Mouse (Mus musculus) liver, embryonic 14.5 days (tissue): ENCODE data around the gene Plgrkt. TPM values are rescaled to one million over a fixed set of nuclear protein-coding genes. Genes with fewer than 3 reads are reported as not detected.

ENCODE experiments used
- ATAC-seq: fragments of 200-750 bp; cut with Nextera tagmentation; 2 replicates; pipeline ENCODE4 v1.8.0; 2017; ENCODE audit warnings: moderate number of reproducible peaks, mild to moderate bottlenecking, moderate library complexity; ENCODE audit not compliant: insufficient read depth
- DNase-seq, 3 experiments: peaks; one replicate each; pipeline ENCODE4 v3.0.0-alpha.2; 2012 to 2013; ENCODE audit warnings: low read depth in 3 of 3, low spot score in 3 of 3
- H3K27ac ChIP-seq: fragments of 300-500 bp; sonication (generic); 2 replicates; pipeline ENCODE4 v1.5.1; 2014; ENCODE audit warnings: moderate library complexity, mild to moderate bottlenecking, control low read depth, inconsistent platforms
- H3K27me3 ChIP-seq: fragments of 300-500 bp; sonication (generic); 2 replicates; pipeline ENCODE4 v1.6.1; 2014; ENCODE audit warnings: mild to moderate bottlenecking, low read length, moderate library complexity; ENCODE audit not compliant: control insufficient read depth, insufficient read depth
- H3K36me3 ChIP-seq: fragments of 300-500 bp; sonication (generic); replicated peaks from 2 replicates; pipeline ENCODE4 v1.6.1; 2014; ENCODE audit warnings: low read depth; ENCODE audit not compliant: control insufficient read depth, insufficient read depth
- H3K4me1 ChIP-seq, 2 experiments: fragments of 200-500 bp in 1 of 2; fragments of 300-500 bp in 1 of 2; sonication (generic) in 1 of 2; replicated peaks; 2 replicates each; pipeline ENCODE4 v1.6.1; 2012 to 2014; ENCODE audit warnings: antibody characterized with exemption in 1 of 2, inconsistent platforms in 1 of 2, low read length in 1 of 2; ENCODE audit not compliant: control insufficient read depth in 2 of 2, insufficient read depth in 2 of 2
- H3K4me2 ChIP-seq: fragments of 300-500 bp; sonication (generic); 2 replicates; pipeline ENCODE4 v1.6.1; 2014; ENCODE audit warnings: low read depth, mild to moderate bottlenecking, control low read depth, moderate library complexity
- H3K4me3 ChIP-seq, 2 experiments: fragments of 200-500 bp in 1 of 2; fragments of 300-500 bp in 1 of 2; sonication (generic) in 1 of 2; 2 replicates each; pipeline ENCODE4 v1.5.1; 2012 to 2014; ENCODE audit warnings: low read depth in 2 of 2, low read length in 2 of 2, mild to moderate bottlenecking in 2 of 2, control low read depth in 1 of 2, inconsistent platforms in 1 of 2, moderate library complexity in 1 of 2; ENCODE audit not compliant: insufficient read depth in 1 of 2
- H3K9ac ChIP-seq: fragments of 300-500 bp; sonication (generic); replicated peaks from 2 replicates; pipeline ENCODE4 v1.6.1; 2014; ENCODE audit warnings: mild to moderate bottlenecking, control low read depth, moderate library complexity
- H3K9me3 ChIP-seq: fragments of 300-500 bp; sonication (generic); 2 replicates; pipeline ENCODE4 v1.6.1; 2016; ENCODE audit warnings: low read length, mixed read lengths; ENCODE audit not compliant: control insufficient read depth
- CTCF ChIP-seq: IDR thresholded peaks from 2 replicates; pipeline ENCODE4 v1.5.1; 2016; ENCODE audit warnings: antibody characterized with exemption, low read depth, control low read depth
- EP300 ChIP-seq: IDR thresholded peaks from 2 replicates; pipeline ENCODE4 v1.6.1; 2016; ENCODE audit warnings: antibody characterized with exemption, low read depth
- WGBS: fragments of 180-500 bp; shearing (Covaris S2); extraction: QIAGEN DNeasy Blood & Tissue Kit; methylation state at CpG from one replicate; pipeline ENCODE4 v1.1.7; 2014; ENCODE audit not compliant: insufficient replicate concordance; 5-methylcytosine and 5-hydroxymethylcytosine counted together
- polyA plus RNA-seq, 2 experiments: library from polyadenylated mRNA; depleted of rRNA in 1 of 2; stranded (reverse) in 1 of 2; unstranded in 1 of 2; fragments of >200 nt; fragmentation: Nextera tagmentation in 1 of 2; extraction: Ambion mirVana in 1 of 2; gene quantifications; 2 replicates each; pipeline versions ENCODE4 v1.2.1 to v1.2.3; 2012 to 2014

Gene Plgrkt
- polyA plus RNA-seq, 2 experiments = 21.9 to 28.3 TPM

- Histone ChIP-seq H3K27me3 (no peaks in the 10 kb centered on the region), H3K36me3 (no peaks in the 10 kb centered on the region), H3K4me3 (no peak within 1 kb of the TSS), H3K9ac (no peak within 1 kb of the TSS), H3K4me2 (no peak within 1 kb of the TSS), H3K9me3 (no peaks in the 10 kb centered on the region), H3K4me1 (no peaks in the 10 kb centered on the region; a peak in 1 of 4 replicates), H3K27ac (no peak within 1 kb of the TSS)
- no peak for ATAC-seq
- 59% methylated on average over 4 of the region's 4 CpGs for WGBS
- no peak for DNase-seq
- TF ChIP-seq EP300 = no peak
- no peak for TF ChIP-seq CTCF
These were observed 43.4 kb upstream of the Plgrkt start, which contains the start of gene Pdcd1lg2 for GRCm38 (mm10) chr19:29410619-29411018. TSS of gene Pdcd1lg2 (plus strand) at chr19:29410919.

- TF ChIP-seq EP300 (no peak), CTCF (no peak)
- Histone ChIP-seq H3K36me3 (no peaks in the 10 kb centered on the region), H3K4me1 (no peaks in the 10 kb centered on the region), H3K9me3 (no peaks in the 10 kb centered on the region), H3K27me3 (no peaks in the 10 kb centered on the region), H3K9ac (no peak overlapping the region), H3K4me3 (no peak overlapping the region), H3K4me2 (no peak overlapping the region), H3K27ac (no peak overlapping the region)
- DNase-seq (no peak), ATAC-seq (no peak)
- 77% methylated on average over 18 of the region's 18 CpGs for WGBS
These were observed 39.1 kb upstream of the Plgrkt start for GRCm38 (mm10) chr19:29406042-29407017.

- TF ChIP-seq EP300 = no peak
- TF ChIP-seq CTCF = no peak
- no peak overlapping the region for H3K4me3 ChIP-seq
- 62% methylated on average over 2 of the region's 2 CpGs for WGBS
- H3K27ac ChIP-seq = no peak overlapping the region
- H3K4me2 ChIP-seq = no peak overlapping the region
- DNase-seq (no peak), ATAC-seq (no peak)
- H3K27me3 ChIP-seq = no peaks in the 10 kb centered on the region
- no peaks in the 10 kb centered on the region for H3K9me3 ChIP-seq
- no peak overlapping the region for H3K9ac ChIP-seq
- peaks cover 0 to 2% of the 10 kb centered on the region in 2 experiments; a peak in 2 of 4 replicates for H3K4me1 ChIP-seq
- H3K36me3 ChIP-seq = no peaks in the 10 kb centered on the region
These were observed 38.2 kb upstream of the Plgrkt start for GRCm38 (mm10) chr19:29405388-29405787.

GRCm38 (mm10) chr19:29403251-29403650 lies 36.1 kb upstream of the Plgrkt start:
- Histone ChIP-seq H3K4me2 (no peak overlapping the region), H3K4me3 (no peak overlapping the region), H3K27ac (no peak overlapping the region), H3K9me3 (no peaks in the 10 kb centered on the region), H3K36me3 (no peaks in the 10 kb centered on the region), H3K4me1 (peaks cover 0 to 9% of the 10 kb centered on the region in 2 experiments; a peak in 2 of 4 replicates), H3K9ac (no peak overlapping the region), H3K27me3 (no peaks in the 10 kb centered on the region)
- ATAC-seq (no peak), DNase-seq (no peak)
- TF ChIP-seq CTCF = no peak
- TF ChIP-seq EP300 = no peak
- WGBS = 55% methylated on average over 4 of the region's 4 CpGs

- no peaks in the 10 kb centered on the region for H3K27me3 ChIP-seq
- no peaks in the 10 kb centered on the region for H3K36me3 ChIP-seq
- no peak overlapping the region for H3K4me3 ChIP-seq
- H3K9ac ChIP-seq = no peak overlapping the region
- H3K27ac ChIP-seq = no peak overlapping the region
- whole genome bisulfite sequencing = 73% methylated on average over 4 of the region's 4 CpGs
- ATAC-seq = no peak
- peaks cover 0 to 9% of the 10 kb centered on the region in 2 experiments; a peak in 2 of 4 replicates for H3K4me1 ChIP-seq
- TF ChIP-seq CTCF (no peak), EP300 (no peak)
- no peak for DNase-seq
- no peaks in the 10 kb centered on the region for H3K9me3 ChIP-seq
- no peak overlapping the region for H3K4me2 ChIP-seq
These were observed 35.4 kb upstream of the Plgrkt start for GRCm38 (mm10) chr19:29402621-29403020.
